Mouse (Mus musculus): ENCODE results near the gene H2al1a. TPM values are rescaled to one million over a fixed set of nuclear protein-coding genes. Genes with fewer than 3 reads are reported as not detected.
"Not testable (repeated sequence)": the region's sequence is repeated elsewhere in the genome, so short reads cannot be mapped to it uniquely, and the experiment has no call there.

Gene H2al1a
- polyA plus RNA-seq, 1 experiment = not detected

DNA sequence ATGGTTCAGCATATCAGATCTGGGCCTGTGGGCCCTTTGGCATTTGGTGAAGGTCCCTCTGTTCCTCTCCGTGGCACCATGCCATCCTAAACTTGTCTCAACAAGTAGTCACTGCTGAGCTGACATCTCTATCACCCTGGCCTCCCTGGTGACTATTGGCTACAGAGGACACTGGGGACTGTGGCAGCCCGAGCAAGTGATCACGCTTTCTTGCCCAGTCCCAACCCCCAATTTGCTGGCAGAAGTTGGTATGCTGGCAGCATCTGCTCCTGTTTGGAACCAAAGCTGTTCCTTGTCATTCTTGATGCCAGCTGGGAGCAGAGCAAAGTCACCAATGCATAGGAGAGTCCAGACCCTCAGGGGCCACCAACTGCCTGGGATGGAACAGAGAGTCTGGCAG is 30.0 kb upstream of the H2al1a start:
- H3K27me3 ChIP-seq (ENCODE audit: control insufficient read depth, insufficient read depth, low read length) = no peaks in the 10 kb centered on the region
- no peak overlapping the region for H3K27ac ChIP-seq (ENCODE audit: insufficient read depth, low read length)
- no peaks in the 10 kb centered on the region for H3K36me3 ChIP-seq (ENCODE audit: control insufficient read depth, insufficient read depth, low read length)
- 84% methylated on average over 3 of the region's 3 CpGs for WGBS
- DNase-seq (ENCODE audit: low read depth in 1 of 2, low spot score in 2 of 2) = no peak
- no peaks in the 10 kb centered on the region for H3K4me1 ChIP-seq (ENCODE audit: control insufficient read depth, insufficient read depth, insufficient read length)
- H3K4me3 ChIP-seq (ENCODE audit: extremely low read depth, insufficient read depth, insufficient read length) = no peak overlapping the region
- no peak for TF ChIP-seq CTCF (IDR thresholded peaks at IDR 0.05; ENCODE audit: extremely low read depth, insufficient read depth, insufficient read length, insufficient replicate concordance)
- no peak for TF ChIP-seq POLR2A (IDR thresholded peaks at IDR 0.05; ENCODE audit: low read depth, low read length)

- 80% methylated on average over 3 of the region's 3 CpGs for WGBS
- H3K4me3 ChIP-seq (ENCODE audit: extremely low read depth, insufficient read depth, insufficient read length) = no peak overlapping the region
- no peak for DNase-seq (ENCODE audit: low read depth in 1 of 2, low spot score in 2 of 2)
- H3K27me3 ChIP-seq (ENCODE audit: control insufficient read depth, insufficient read depth, low read length) = no peaks in the 10 kb centered on the region
- no peak overlapping the region for H3K27ac ChIP-seq (ENCODE audit: insufficient read depth, low read length)
- H3K36me3 ChIP-seq (ENCODE audit: control insufficient read depth, insufficient read depth, low read length) = no peaks in the 10 kb centered on the region
- no peak for TF ChIP-seq POLR2A (IDR thresholded peaks at IDR 0.05; ENCODE audit: low read depth, low read length)
- no peak for TF ChIP-seq CTCF (IDR thresholded peaks at IDR 0.05; ENCODE audit: extremely low read depth, insufficient read depth, insufficient read length, insufficient replicate concordance)
- no peaks in the 10 kb centered on the region for H3K4me1 ChIP-seq (ENCODE audit: control insufficient read depth, insufficient read depth, insufficient read length)
These were observed 25.9 kb upstream of the H2al1a start for GRCm38 (mm10) chrX:11273190-11273589.

DNA sequence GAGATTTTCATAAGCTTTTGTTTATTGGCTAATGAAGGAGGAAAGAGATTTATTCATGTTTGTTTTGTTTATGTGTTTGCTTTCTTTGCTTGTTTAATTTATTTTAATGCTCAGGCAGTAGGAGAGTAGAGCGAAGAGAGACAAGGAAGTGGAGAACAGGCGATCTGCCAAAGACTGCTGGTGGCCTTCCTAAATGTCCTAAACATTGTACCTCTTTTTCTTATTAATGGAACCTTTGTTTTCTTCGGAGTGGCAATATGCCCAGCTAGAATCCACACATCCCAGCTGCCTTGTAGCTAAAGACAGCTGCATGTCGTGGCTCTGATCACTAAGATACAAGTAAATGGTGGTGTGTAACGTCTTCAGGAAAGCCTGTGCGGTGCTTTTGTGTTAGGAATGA is 22.0 kb upstream of the H2al1a start:
- Histone ChIP-seq H3K27me3 (ENCODE audit: control insufficient read depth, insufficient read depth, low read length) (no peaks in the 10 kb centered on the region), H3K4me1 (ENCODE audit: control insufficient read depth, insufficient read depth, insufficient read length) (no peaks in the 10 kb centered on the region), H3K36me3 (ENCODE audit: control insufficient read depth, insufficient read depth, low read length) (no peaks in the 10 kb centered on the region), H3K4me3 (ENCODE audit: extremely low read depth, insufficient read depth, insufficient read length) (no peak overlapping the region), H3K27ac (ENCODE audit: insufficient read depth, low read length) (no peak overlapping the region)
- no peak for TF ChIP-seq CTCF (IDR thresholded peaks at IDR 0.05; ENCODE audit: extremely low read depth, insufficient read depth, insufficient read length, insufficient replicate concordance)
- TF ChIP-seq POLR2A (IDR thresholded peaks at IDR 0.05; ENCODE audit: low read depth, low read length) = no peak
- DNase-seq (ENCODE audit: low read depth in 1 of 2, low spot score in 2 of 2) = no peak
- 77% methylated on average over 6 of the region's 6 CpGs for WGBS

GRCm38 (mm10) chrX:11280741-11281140 is 18.3 kb upstream of the H2al1a start:
- Histone ChIP-seq H3K27ac (ENCODE audit: insufficient read depth, low read length) (no peak overlapping the region), H3K27me3 (ENCODE audit: control insufficient read depth, insufficient read depth, low read length) (no peaks in the 10 kb centered on the region), H3K36me3 (ENCODE audit: control insufficient read depth, insufficient read depth, low read length) (no peaks in the 10 kb centered on the region), H3K4me1 (ENCODE audit: control insufficient read depth, insufficient read depth, insufficient read length) (no peaks in the 10 kb centered on the region), H3K4me3 (ENCODE audit: extremely low read depth, insufficient read depth, insufficient read length) (no peak overlapping the region)
- TF ChIP-seq CTCF (IDR thresholded peaks at IDR 0.05; ENCODE audit: extremely low read depth, insufficient read depth, insufficient read length, insufficient replicate concordance) (no peak), POLR2A (IDR thresholded peaks at IDR 0.05; ENCODE audit: low read depth, low read length) (no peak)
- no peak for DNase-seq (ENCODE audit: low read depth in 1 of 2, low spot score in 2 of 2)
- 63% methylated on average over 2 of the region's 2 CpGs for WGBS

DNA sequence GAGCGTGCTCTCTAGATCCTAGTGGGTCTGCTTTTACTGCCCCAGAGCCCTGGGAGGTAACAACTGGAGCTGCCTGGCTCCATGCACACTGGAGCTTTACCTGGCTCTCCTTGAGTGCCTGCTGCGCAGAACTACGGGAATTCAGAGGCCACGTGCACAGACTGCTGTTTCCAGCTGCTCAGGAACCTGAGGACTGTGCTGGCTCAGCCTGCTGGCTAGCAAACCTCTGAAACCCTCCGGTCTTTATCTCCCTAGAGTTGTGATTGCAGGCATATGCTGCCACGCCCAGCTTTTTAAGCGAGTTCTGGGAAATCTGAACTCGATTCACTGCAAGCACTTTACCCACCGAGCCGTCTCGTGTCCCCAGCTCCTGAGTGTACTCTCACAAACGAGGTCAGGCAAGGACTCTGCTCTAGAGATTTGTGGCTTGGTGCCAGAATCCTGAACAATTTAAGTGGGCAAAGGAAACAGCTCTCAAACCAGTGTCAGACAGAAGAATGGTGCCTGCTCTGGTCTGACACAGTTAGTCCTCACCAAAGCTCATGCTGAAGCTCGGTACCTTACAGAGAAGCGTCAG is 10.7 kb upstream of the H2al1a start:
- TF ChIP-seq CTCF (IDR thresholded peaks at IDR 0.05; ENCODE audit: extremely low read depth, insufficient read depth, insufficient read length, insufficient replicate concordance) (no peak), POLR2A (IDR thresholded peaks at IDR 0.05; ENCODE audit: low read depth, low read length) (no peak)
- no peak for DNase-seq (ENCODE audit: low read depth in 1 of 2, low spot score in 2 of 2)

DNA sequence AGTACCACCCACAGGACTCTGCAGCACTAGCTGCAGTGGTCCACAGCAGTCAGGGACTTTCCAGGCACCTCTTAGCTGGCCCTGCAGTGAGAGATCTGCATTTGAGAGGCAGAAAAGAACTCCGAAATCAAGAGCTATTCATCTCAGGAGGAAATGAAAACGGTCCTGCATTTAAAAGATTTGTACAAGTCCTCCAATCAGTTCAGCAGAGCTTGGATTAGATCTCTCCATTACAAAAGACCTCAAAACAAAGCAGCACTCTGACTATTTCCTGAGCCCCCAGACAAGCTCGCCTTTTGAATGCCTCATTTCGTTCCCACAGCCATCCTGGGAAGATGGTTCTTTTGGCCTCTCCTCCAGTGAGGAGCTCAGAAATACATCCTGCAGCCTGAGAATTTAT is 9.8 kb upstream of the H2al1a start:
- no peak for DNase-seq (ENCODE audit: low read depth in 1 of 2, low spot score in 2 of 2)
- Histone ChIP-seq H3K27ac (ENCODE audit: insufficient read depth, low read length) (no peak overlapping the region), H3K27me3 (ENCODE audit: control insufficient read depth, insufficient read depth, low read length) (no peaks in the 10 kb centered on the region), H3K36me3 (ENCODE audit: control insufficient read depth, insufficient read depth, low read length) (no peaks in the 10 kb centered on the region), H3K4me3 (ENCODE audit: extremely low read depth, insufficient read depth, insufficient read length) (no peak overlapping the region), H3K4me1 (ENCODE audit: control insufficient read depth, insufficient read depth, insufficient read length) (no peaks in the 10 kb centered on the region)
- TF ChIP-seq CTCF (IDR thresholded peaks at IDR 0.05; ENCODE audit: extremely low read depth, insufficient read depth, insufficient read length, insufficient replicate concordance) (no peak), POLR2A (IDR thresholded peaks at IDR 0.05; ENCODE audit: low read depth, low read length) (no peak)
- 65% methylated on average over 4 of the region's 4 CpGs for WGBS

More for the DNA sequence above, 10.7 kb upstream of the H2al1a start:
- Histone ChIP-seq H3K27me3 (ENCODE audit: control insufficient read depth, insufficient read depth, low read length) (no peaks in the 10 kb centered on the region), H3K4me3 (ENCODE audit: extremely low read depth, insufficient read depth, insufficient read length) (no peak overlapping the region), H3K4me1 (ENCODE audit: control insufficient read depth, insufficient read depth, insufficient read length) (no peaks in the 10 kb centered on the region), H3K27ac (ENCODE audit: insufficient read depth, low read length) (no peak overlapping the region), H3K36me3 (ENCODE audit: control insufficient read depth, insufficient read depth, low read length) (no peaks in the 10 kb centered on the region)
- 77% methylated on average over 14 of the region's 14 CpGs for WGBS

DNA sequence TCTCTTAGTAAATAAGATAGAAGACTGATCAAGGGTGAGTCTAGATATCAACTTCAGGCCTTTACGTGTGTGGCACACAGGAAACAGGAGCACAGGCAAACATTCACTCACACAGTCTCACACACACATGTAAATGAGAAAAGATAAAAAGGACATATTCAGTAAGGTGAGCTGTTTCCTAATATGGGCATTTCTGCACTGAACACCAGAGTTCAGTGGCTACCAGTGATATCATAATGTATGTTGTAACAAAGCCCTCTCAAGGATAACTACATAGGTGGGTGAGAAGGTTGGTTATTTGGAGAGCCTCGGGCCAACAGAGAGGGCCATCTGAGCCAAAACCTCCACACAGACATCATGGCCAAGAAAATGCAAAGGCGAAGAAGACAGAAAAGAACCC is 3.1 kb downstream of the H2al1a start, which contains the start of gene H2al1b:
Gene H2al1b, plus strand, starts transcription at position 301 of the 400 bp plus-strand sequence.
- not testable (repeated sequence) for DNase-seq (ENCODE audit: low read depth in 1 of 2, low spot score in 2 of 2); H3K27me3 ChIP-seq (ENCODE audit: control insufficient read depth, insufficient read depth, low read length); H3K4me1 ChIP-seq (ENCODE audit: control insufficient read depth, insufficient read depth, insufficient read length); H3K4me3 ChIP-seq (ENCODE audit: extremely low read depth, insufficient read depth, insufficient read length); H3K27ac ChIP-seq (ENCODE audit: insufficient read depth, low read length); H3K36me3 ChIP-seq (ENCODE audit: control insufficient read depth, insufficient read depth, low read length)
- WGBS = 81% methylated on average over 1 of the region's 3 CpGs

DNA sequence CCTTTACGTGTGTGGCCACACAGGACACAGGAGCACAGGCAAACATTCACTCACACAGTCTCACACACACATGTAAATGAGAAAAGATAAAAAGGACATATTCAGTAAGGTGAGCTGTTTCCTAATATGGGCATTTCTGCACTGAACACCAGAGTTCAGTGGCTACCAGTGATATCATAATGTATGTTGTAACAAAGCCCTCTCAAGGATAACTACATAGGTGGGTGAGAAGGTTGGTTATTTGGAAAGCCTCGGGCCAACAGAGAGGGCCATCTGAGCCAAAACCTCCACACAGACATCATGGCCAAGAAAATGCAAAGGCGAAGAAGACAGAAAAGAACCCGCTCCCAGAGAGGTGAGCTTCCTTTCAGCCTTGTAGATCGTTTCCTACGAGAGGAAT is 6.3 kb downstream of the H2al1a start, which contains the start of gene H2al1c:
Gene H2al1c, plus strand, starts transcription at position 301 of the 400 bp plus-strand sequence.
- not testable (repeated sequence) for H3K4me3 ChIP-seq (ENCODE audit: extremely low read depth, insufficient read depth, insufficient read length); DNase-seq (ENCODE audit: low read depth in 1 of 2, low spot score in 2 of 2); H3K27ac ChIP-seq (ENCODE audit: insufficient read depth, low read length); H3K4me1 ChIP-seq (ENCODE audit: control insufficient read depth, insufficient read depth, insufficient read length); H3K27me3 ChIP-seq (ENCODE audit: control insufficient read depth, insufficient read depth, low read length); H3K36me3 ChIP-seq (ENCODE audit: control insufficient read depth, insufficient read depth, low read length)
- WGBS = 91% methylated on average over 2 of the region's 6 CpGs

- not testable (repeated sequence) for H3K27me3 ChIP-seq (ENCODE audit: control insufficient read depth, insufficient read depth, low read length); DNase-seq (ENCODE audit: low read depth in 1 of 2, low spot score in 2 of 2); H3K27ac ChIP-seq (ENCODE audit: insufficient read depth, low read length); H3K36me3 ChIP-seq (ENCODE audit: control insufficient read depth, insufficient read depth, low read length); H3K4me3 ChIP-seq (ENCODE audit: extremely low read depth, insufficient read depth, insufficient read length); H3K4me1 ChIP-seq (ENCODE audit: control insufficient read depth, insufficient read depth, insufficient read length)
- no CpG with 5 or more reads among the region's 6 CpGs for WGBS
These were observed 9.5 kb downstream of the H2al1a start, which contains the start of gene H2al1d for GRCm38 (mm10) chrX:11308524-11308923. H2al1d (plus strand) TSS chrX:11308824.

DNA sequence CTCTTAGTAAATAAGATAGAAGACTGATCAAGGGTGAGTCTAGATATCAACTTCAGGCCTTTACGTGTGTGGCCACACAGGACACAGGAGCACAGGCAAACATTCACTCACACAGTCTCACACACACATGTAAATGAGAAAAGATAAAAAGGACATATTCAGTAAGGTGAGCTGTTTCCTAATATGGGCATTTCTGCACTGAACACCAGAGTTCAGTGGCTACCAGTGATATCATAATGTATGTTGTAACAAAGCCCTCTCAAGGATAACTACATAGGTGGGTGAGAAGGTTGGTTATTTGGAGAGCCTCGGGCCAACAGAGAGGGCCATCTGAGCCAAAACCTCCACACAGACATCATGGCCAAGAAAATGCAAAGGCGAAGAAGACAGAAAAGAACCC is 12.6 kb downstream of the H2al1a start, which contains the start of gene H2al1e:
Gene H2al1e, plus strand, starts transcription at position 301 of the 400 bp plus-strand sequence.
- no CpG with 5 or more reads among the region's 3 CpGs for WGBS
- not testable (repeated sequence) for H3K36me3 ChIP-seq (ENCODE audit: control insufficient read depth, insufficient read depth, low read length); H3K4me3 ChIP-seq (ENCODE audit: extremely low read depth, insufficient read depth, insufficient read length); H3K4me1 ChIP-seq (ENCODE audit: control insufficient read depth, insufficient read depth, insufficient read length); DNase-seq (ENCODE audit: low read depth in 1 of 2, low spot score in 2 of 2); H3K27ac ChIP-seq (ENCODE audit: insufficient read depth, low read length); H3K27me3 ChIP-seq (ENCODE audit: control insufficient read depth, insufficient read depth, low read length)

Data from spleen, adult 2 months (tissue).